Mouse (Mus musculus) spleen, embryonic (tissue): ENCODE measurements around the gene Zdhhc17.

Source experiments
- CTCF ChIA-PET: fragments of 350-600 bp; sonication (Branson Sonifier 250); formaldehyde crosslinking; loops from one replicate; lab custom pipeline; 2022; lab: Charles Lee

Gene Zdhhc17

DNA sequence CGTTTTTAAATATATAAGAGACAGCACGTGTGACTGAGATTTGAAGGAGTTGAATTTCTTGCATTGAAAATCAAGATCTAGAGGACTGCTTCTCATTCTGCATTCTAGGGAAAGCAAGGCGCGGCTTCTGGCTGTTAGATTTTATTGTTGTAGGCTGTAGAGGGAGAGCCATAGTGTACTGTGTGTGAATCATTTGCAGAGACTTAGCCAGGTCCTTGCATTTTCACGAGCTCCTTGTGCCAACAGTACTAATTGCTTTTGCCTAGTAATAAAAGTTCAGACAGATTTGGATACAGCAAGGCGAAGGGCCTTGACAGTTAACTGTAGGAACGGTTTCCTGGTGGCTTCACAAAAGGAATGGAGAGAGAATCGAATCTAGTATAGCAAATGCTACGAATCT lies 87.3 kb downstream of the Zdhhc17 start:
- CTCF ChIA-PET = no interaction called here

DNA sequence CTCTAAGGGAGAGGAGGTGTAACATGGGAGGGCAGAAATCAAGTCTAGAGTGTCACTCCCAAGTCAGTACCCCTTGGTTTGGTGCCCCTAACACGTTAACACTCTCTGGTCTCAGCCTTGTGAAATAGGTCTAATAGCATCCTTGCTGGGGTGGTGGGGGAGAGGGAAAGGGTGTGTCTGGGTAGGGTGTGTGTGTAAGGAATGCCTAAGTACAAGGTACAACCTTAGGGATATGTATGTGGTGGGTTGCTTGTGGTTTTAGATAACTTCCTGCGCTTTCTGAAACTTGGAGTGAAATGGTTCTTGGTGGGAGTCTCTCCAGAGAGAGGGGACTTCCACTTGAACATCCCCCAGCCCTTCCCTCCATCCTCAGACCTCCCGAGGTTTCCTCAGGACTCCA lies 88.0 kb downstream of the Zdhhc17 start:
- CTCF ChIA-PET = no interaction called here

DNA sequence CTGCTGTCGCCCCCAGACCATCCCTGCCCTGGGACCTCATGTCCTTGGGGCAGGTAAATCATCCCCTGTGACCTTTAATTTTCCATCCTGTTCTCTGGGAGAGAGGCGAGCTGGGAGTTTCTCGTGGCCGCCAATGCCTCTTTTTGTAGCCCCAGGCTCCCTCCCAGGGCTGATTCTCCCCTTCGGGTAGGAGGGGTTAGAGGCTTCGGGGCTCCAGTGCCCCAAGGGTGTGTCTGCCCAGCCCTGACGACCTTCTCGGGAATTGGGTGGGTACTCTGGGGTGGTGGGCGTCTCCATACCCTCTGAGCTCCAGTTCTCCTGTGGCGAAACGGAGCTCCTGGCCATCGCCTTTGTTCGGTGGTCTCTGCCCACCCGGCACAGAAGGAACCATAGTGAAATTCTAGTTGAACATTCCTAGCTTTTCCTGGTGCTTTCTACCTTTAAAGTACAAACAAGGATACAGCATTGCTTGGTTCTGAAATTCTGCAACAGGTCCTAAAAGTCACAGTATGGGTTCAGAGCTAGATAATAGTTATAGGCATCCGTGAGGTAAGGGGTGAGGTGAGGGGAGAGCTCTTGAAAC lies 89.5 kb downstream of the Zdhhc17 start:
- CTCF ChIA-PET = no interaction called here

GRCm38 (mm10) chr10:110919531-110920343 lies 90.2 kb downstream of the Zdhhc17 start, which contains the start of gene Csrp2:
TSS of gene Csrp2 (plus strand) at chr10:110919789.
- CTCF ChIA-PET = interaction anchor here (0.5 to 0.7 kb wide), 2 partner anchors 282 to 1082 kb away, joined by 3 read pairs; partner anchors contain the start of gene Glipr1

GRCm38 (mm10) chr10:110918414-110919391 lies 91.2 kb downstream of the Zdhhc17 start:
- CTCF ChIA-PET = interaction anchor here (0.7 kb wide), 1 partner anchor 283 kb away, joined by 3 read pairs; no protein-coding TSS in a partner anchor

- CTCF ChIA-PET = no interaction called here
Observed at GRCm38 (mm10) chr10:110917521-110917920, 92.4 kb downstream of the Zdhhc17 start.

- CTCF ChIA-PET = no interaction called here
Observed at GRCm38 (mm10) chr10:110916666-110917344, 93.1 kb downstream of the Zdhhc17 start.

DNA sequence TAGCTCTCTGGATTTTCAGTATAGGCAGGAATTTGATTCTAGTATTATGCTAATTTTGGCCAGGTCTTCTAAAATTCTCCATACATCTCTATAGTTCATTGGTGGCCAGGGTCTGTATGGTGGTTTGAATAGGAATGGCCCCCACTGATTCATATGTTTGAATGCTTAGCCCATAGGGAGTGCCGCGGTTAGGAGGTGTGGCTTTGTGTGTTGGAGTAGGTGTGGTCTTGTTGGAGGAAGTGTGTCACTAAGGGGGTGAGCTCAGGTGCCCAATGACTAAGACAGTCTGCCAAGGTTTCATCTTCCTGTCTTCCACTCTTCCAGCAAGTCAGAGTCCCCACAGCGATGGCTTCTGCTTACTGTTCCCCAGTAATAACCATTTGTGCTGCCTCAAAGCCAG lies 106.1 kb downstream of the Zdhhc17 start:
- CTCF ChIA-PET = no interaction called here

DNA sequence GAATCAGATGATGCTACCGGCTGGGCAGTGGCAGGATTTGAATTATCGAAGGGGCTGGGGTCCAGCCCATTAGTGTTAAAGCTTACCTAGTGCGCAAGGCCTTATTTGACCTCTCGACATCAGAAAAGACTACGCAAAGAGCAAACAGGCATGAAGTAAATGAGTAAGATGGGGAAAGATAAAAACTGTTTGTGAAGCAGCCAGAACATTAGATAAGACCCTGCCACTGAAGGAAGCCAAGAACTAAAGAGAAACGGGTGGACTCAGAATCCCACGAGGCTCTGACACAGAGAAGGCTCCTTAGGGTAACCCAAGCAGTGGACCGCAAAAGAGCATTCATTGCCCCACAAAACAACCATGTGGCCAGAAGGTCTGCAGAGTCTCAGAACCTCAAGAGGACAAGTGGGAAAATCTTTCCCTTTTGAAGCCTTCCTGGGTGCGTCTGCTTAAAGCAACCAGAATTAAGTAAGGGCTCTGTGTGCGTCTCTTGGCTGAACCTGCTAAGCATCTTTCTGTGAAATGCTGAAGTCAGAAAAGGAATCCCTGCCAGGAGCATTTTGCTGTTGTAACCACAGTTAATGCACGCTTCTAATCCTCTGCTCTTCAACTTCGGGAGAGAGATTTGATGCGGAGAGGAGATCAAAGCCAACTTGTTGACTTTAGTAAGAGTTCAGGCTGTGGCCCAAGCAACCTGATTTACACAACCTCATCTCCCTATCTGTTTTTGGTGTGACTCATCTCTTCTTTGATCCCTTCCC lies 110.0 kb downstream of the Zdhhc17 start:
- CTCF ChIA-PET = no interaction called here
